Mouse (Mus musculus) forebrain, embryonic 14.5 days (tissue): Measurements from ENCODE around the gene Fam43b. TPM values are rescaled to one million over a fixed set of nuclear protein-coding genes. Genes with fewer than 3 reads are reported as not detected.
"Not testable (repeated sequence)": the region's sequence is repeated elsewhere in the genome, so short reads cannot be mapped to it uniquely, and the experiment has no call there.

Experiments used
- ATAC-seq: fragments of 200-750 bp; cut with Nextera tagmentation; 2 replicates; pipeline ENCODE4 v1.8.0; 2017; ENCODE audit warnings: mild to moderate bottlenecking, moderate library complexity
- DNase-seq: peaks from one replicate; pipeline ENCODE4 v3.0.0-alpha.2; 2015; ENCODE audit warnings: low spot score
- H3K27ac ChIP-seq: fragments of 300-500 bp; sonication (generic); 2 replicates; pipeline ENCODE4 v1.5.1; 2014; ENCODE audit warnings: low read depth, mild to moderate bottlenecking, control low read depth, low read length, moderate library complexity
- H3K27me3 ChIP-seq: fragments of 300-500 bp; sonication (generic); replicated peaks from 2 replicates; pipeline ENCODE4 v1.6.1; 2014; ENCODE audit warnings: low read length, control low read depth, mixed read lengths; ENCODE audit not compliant: control insufficient read depth, insufficient read depth
- H3K36me3 ChIP-seq: fragments of 300-500 bp; sonication (generic); 2 replicates; pipeline ENCODE4 v1.6.1; 2014; ENCODE audit warnings: low read length, control low read depth; ENCODE audit not compliant: control insufficient read depth, insufficient read depth
- H3K4me1 ChIP-seq: fragments of 300-500 bp; sonication (generic); 2 replicates; pipeline ENCODE4 v1.6.1; 2014; ENCODE audit warnings: antibody characterized with exemption, low read length, control low read depth; ENCODE audit not compliant: control insufficient read depth, insufficient read depth
- H3K4me2 ChIP-seq: fragments of 300-500 bp; sonication (generic); 2 replicates; pipeline ENCODE4 v1.6.1; 2014; ENCODE audit warnings: mild to moderate bottlenecking, control low read depth, low read length
- H3K4me3 ChIP-seq: fragments of 300-500 bp; sonication (generic); 2 replicates; pipeline ENCODE4 v1.5.1; 2014; ENCODE audit warnings: low read depth, low read length, control low read depth
- H3K9ac ChIP-seq: fragments of 300-500 bp; sonication (generic); 2 replicates; pipeline ENCODE4 v1.6.1; 2014; ENCODE audit warnings: mild to moderate bottlenecking, low read length, control low read depth, moderate library complexity
- H3K9me3 ChIP-seq: fragments of 300-500 bp; sonication (generic); replicated peaks from 2 replicates; pipeline ENCODE4 v1.6.1; 2016; ENCODE audit warnings: low read length, control low read depth, mixed read lengths; ENCODE audit not compliant: control insufficient read depth
- WGBS: fragments of 180-500 bp; shearing (Covaris S2); extraction: QIAGEN DNeasy Blood & Tissue Kit; methylation state at CpG from one replicate; pipeline ENCODE4 v1.1.7; 2014; 5-methylcytosine and 5-hydroxymethylcytosine counted together
- polyA plus RNA-seq: library from polyadenylated mRNA; unstranded; fragments of >200 nt; fragmentation: Nextera tagmentation; extraction: Ambion mirVana; gene quantifications from 2 replicates; pipeline ENCODE4 v1.2.1, GENCODE M21; 2014

Fam43b gene
- polyA plus RNA-seq, result 1.8 and 4.8 TPM in 2 replicates

- WGBS, result under 1% methylated on average over 46 of the region's 46 CpGs
- Histone ChIP-seq H3K4me3 (peak within 1 kb of the TSS; percentile 34), H3K36me3 (no peaks in the 10 kb centered on the region), H3K4me1 (no peaks in the 10 kb centered on the region), H3K27me3 (peaks cover 53% of the 10 kb centered on the region), H3K4me2 (peak within 1 kb of the TSS; percentile 61), H3K9ac (peak within 1 kb of the TSS; percentile 43), H3K27ac (no peak within 1 kb of the TSS), H3K9me3 (no peaks in the 10 kb centered on the region)
- ATAC-seq (no peak), DNase-seq (peak; percentile 71)
These were observed at the start of gene Fam43b for GRCm38 (mm10) chr4:138395971-138396645. Fam43b (minus strand) TSS chr4:138396528.

GRCm38 (mm10) chr4:138444941-138445340 lies 48.6 kb upstream of the Fam43b start:
- H3K4me3 ChIP-seq, result no peak overlapping the region
- H3K9me3 ChIP-seq, result no peaks in the 10 kb centered on the region
- DNase-seq (no peak), ATAC-seq (no peak)
- no peaks in the 10 kb centered on the region for H3K27me3 ChIP-seq
- no peak overlapping the region for H3K4me2 ChIP-seq
- H3K4me1 ChIP-seq, result peaks cover 13% of the 10 kb centered on the region; the same call in 1 of the 2 replicates
- H3K27ac ChIP-seq, result no peak overlapping the region
- WGBS, result 9% methylated on average over 5 of the region's 5 CpGs
- no peak overlapping the region for H3K9ac ChIP-seq
- H3K36me3 ChIP-seq, result peaks cover 21% of the 10 kb centered on the region

GRCm38 (mm10) chr4:138440062-138440461 lies 43.7 kb upstream of the Fam43b start:
- Histone ChIP-seq H3K9me3 (no peaks in the 10 kb centered on the region), H3K4me2 (no peak overlapping the region), H3K9ac (no peak overlapping the region), H3K4me3 (no peak overlapping the region), H3K4me1 (peaks cover 6% of the 10 kb centered on the region), H3K27me3 (no peaks in the 10 kb centered on the region), H3K36me3 (peaks cover 57% of the 10 kb centered on the region), H3K27ac (no peak overlapping the region)
- DNase-seq (no peak), ATAC-seq (no peak)
- 91% methylated on average over 3 of the region's 3 CpGs for WGBS

- peaks cover 6% of the 10 kb centered on the region for H3K4me1 ChIP-seq
- DNase-seq (peak; percentile 97), ATAC-seq (peak; percentile 97)
- peak within 1 kb of the TSS; percentile 94 for H3K4me3 ChIP-seq
- peaks cover 34% of the 10 kb centered on the region for H3K36me3 ChIP-seq
- peak within 1 kb of the TSS; percentile 81 for H3K9ac ChIP-seq
- H3K9me3 ChIP-seq, result no peaks in the 10 kb centered on the region
- peak within 1 kb of the TSS; percentile 86 for H3K4me2 ChIP-seq
- no peaks in the 10 kb centered on the region; the same call in 1 of the 2 replicates for H3K27me3 ChIP-seq
- H3K27ac ChIP-seq, result peak within 1 kb of the TSS; percentile 82
- 1% methylated on average over 64 of the region's 64 CpGs for WGBS
These were observed 38.3 kb upstream of the Fam43b start, which contains the start of gene Mul1 for GRCm38 (mm10) chr4:138434347-138435316. Mul1 (plus strand) TSS chr4:138434671.

GRCm38 (mm10) chr4:138431340-138431739 lies 35.0 kb upstream of the Fam43b start:
- Histone ChIP-seq H3K9me3 (no peaks in the 10 kb centered on the region), H3K27me3 (no peaks in the 10 kb centered on the region; the same call in 1 of the 2 replicates), H3K4me2 (no peak overlapping the region), H3K36me3 (peaks cover 1% of the 10 kb centered on the region; the same call in 1 of the 2 replicates), H3K9ac (no peak overlapping the region), H3K27ac (no peak overlapping the region), H3K4me1 (peaks cover 6% of the 10 kb centered on the region), H3K4me3 (no peak overlapping the region)
- ATAC-seq (no peak), DNase-seq (no peak)
- WGBS, result 50% methylated on average over 8 of the region's 8 CpGs

GRCm38 (mm10) chr4:138429778-138430177 lies 33.5 kb upstream of the Fam43b start:
- H3K36me3 ChIP-seq, result no peaks in the 10 kb centered on the region
- ATAC-seq (no peak), DNase-seq (peak; percentile 49)
- H3K27ac ChIP-seq, result no peak overlapping the region
- WGBS, result 33% methylated on average over 3 of the region's 3 CpGs
- H3K9ac ChIP-seq, result no peak overlapping the region
- no peaks in the 10 kb centered on the region for H3K4me1 ChIP-seq
- H3K4me2 ChIP-seq, result no peak overlapping the region
- H3K27me3 ChIP-seq, result no peaks in the 10 kb centered on the region; the same call in 1 of the 2 replicates
- H3K4me3 ChIP-seq, result no peak overlapping the region
- no peaks in the 10 kb centered on the region for H3K9me3 ChIP-seq

- 40% methylated on average over 22 of the region's 22 CpGs for WGBS
- ATAC-seq, result peak; percentile 60
- no peak overlapping the region for H3K27ac ChIP-seq
- peak; percentile 88 for DNase-seq
- no peaks in the 10 kb centered on the region for H3K9me3 ChIP-seq
- peak overlapping the region; percentile 10; the same call in 1 of the 2 replicates for H3K9ac ChIP-seq
- 0 out of 2 replicates have a peak overlapping the region, but pooled peaks have one; percentile 8 for H3K4me2 ChIP-seq
- H3K4me3 ChIP-seq, result no peak overlapping the region
- no peaks in the 10 kb centered on the region for H3K36me3 ChIP-seq
- H3K27me3 ChIP-seq, result no peaks in the 10 kb centered on the region
- H3K4me1 ChIP-seq, result no peaks in the 10 kb centered on the region
These were observed 30.7 kb upstream of the Fam43b start for GRCm38 (mm10) chr4:138426778-138427705.

GRCm38 (mm10) chr4:138425604-138426003 lies 29.3 kb upstream of the Fam43b start:
- 90% methylated on average over 14 of the region's 14 CpGs for WGBS

More at GRCm38 (mm10) chr4:138425604-138426003, 29.3 kb upstream of the Fam43b start:
- not testable (repeated sequence) for H3K36me3 ChIP-seq, H3K27me3 ChIP-seq, H3K9ac ChIP-seq, DNase-seq, ATAC-seq, H3K4me2 ChIP-seq, H3K27ac ChIP-seq, H3K9me3 ChIP-seq, H3K4me1 ChIP-seq, H3K4me3 ChIP-seq
